In genomic region chr7:119720253-119720946, GRCm38 (mm10) we compare ENCODE assay signal across 8 mouse cellular contexts. TPM values are rescaled to one million over a fixed set of nuclear protein-coding genes. Genes with fewer than 3 reads are reported as not detected.
DNase-seq lines count a peak whose midpoint lies in the region; ATAC-seq lines count a peak whose summit lies in the region.

TSS of gene Thumpd1 (minus strand) at chr7:119720798.

- peak within 1 kb of the TSS; percentile 80 for H3K4me2 ChIP-seq in heart, embryonic 14.5 days (ENCODE audit: low read length)
- H3K4me2 ChIP-seq in liver, embryonic 13.5 days, result peak within 1 kb of the TSS; percentile 79
- H3K4me2 ChIP-seq in stomach, embryonic 16.5 days (ENCODE audit: low read depth, low read length), result peak within 1 kb of the TSS; percentile 66

- ATAC-seq in CD4-positive, CD25-positive, alpha-beta regulatory T cell, adult 4 months, result peak; percentile 92
- ATAC-seq in heart, embryonic 14.5 days (ENCODE audit: insufficient number of reproducible peaks, insufficient read depth, low FRiP score, low read depth), result peak; percentile 91
- peak; percentile 92 for ATAC-seq in liver, embryonic 13.5 days (ENCODE audit: low read depth)
- peak; percentile 94 for ATAC-seq in stomach, embryonic 16.5 days (ENCODE audit: insufficient read depth, low FRiP score)

- H3K9me3 ChIP-seq in heart, embryonic 14.5 days (ENCODE audit: control insufficient read depth, low read length), result no peaks in the 10 kb centered on the region
- no peaks in the 10 kb centered on the region for H3K9me3 ChIP-seq in liver, embryonic 13.5 days (replicated peaks)
- H3K9me3 ChIP-seq in stomach, embryonic 16.5 days (replicated peaks; ENCODE audit: control insufficient read depth, low read length), result no peaks in the 10 kb centered on the region

- H3K4me1 ChIP-seq in heart, embryonic 14.5 days (ENCODE audit: control insufficient read depth in 2 of 2, insufficient read depth in 2 of 2, low read length in 2 of 2), result peaks cover 0 to 5% of the 10 kb centered on the region in 2 experiments; a peak in 1 of 4 replicates
- H3K4me1 ChIP-seq in liver, embryonic 13.5 days (replicated peaks), result peaks cover 13% of the 10 kb centered on the region
- H3K4me1 ChIP-seq in stomach, embryonic 16.5 days (ENCODE audit: control insufficient read depth, insufficient read depth, low read length), result peaks cover 6% of the 10 kb centered on the region; the same call in 1 of the 2 replicates

- peak within 1 kb of the TSS; percentile 36 to 56 for H3K27ac ChIP-seq in heart, embryonic 14.5 days (replicated peaks in 1 of 2; ENCODE audit: control insufficient read depth in 1 of 2, insufficient read depth in 1 of 2, low read depth in 2 of 2, low read length in 2 of 2)
- H3K27ac ChIP-seq in liver, embryonic 13.5 days, result peak within 1 kb of the TSS; percentile 29
- H3K27ac ChIP-seq in stomach, embryonic 16.5 days (ENCODE audit: low read length), result peak within 1 kb of the TSS; percentile 69

- H3K9ac ChIP-seq in heart, embryonic 14.5 days (ENCODE audit: low read length), result peak within 1 kb of the TSS; percentile 93
- peak within 1 kb of the TSS; percentile 82 for H3K9ac ChIP-seq in liver, embryonic 13.5 days
- peak within 1 kb of the TSS; percentile 94 for H3K9ac ChIP-seq in stomach, embryonic 16.5 days (ENCODE audit: low read length)

- H3K36me3 ChIP-seq in heart, embryonic 14.5 days (ENCODE audit: control insufficient read depth, insufficient read depth, low read length), result peaks cover 37% of the 10 kb centered on the region
- H3K36me3 ChIP-seq in liver, embryonic 13.5 days, result peaks cover 32% of the 10 kb centered on the region
- H3K36me3 ChIP-seq in stomach, embryonic 16.5 days (ENCODE audit: control insufficient read depth, insufficient read depth, low read length), result peaks cover 28% of the 10 kb centered on the region

- no peaks in the 10 kb centered on the region for H3K27me3 ChIP-seq in heart, embryonic 14.5 days (ENCODE audit: control insufficient read depth, insufficient read depth, low read length)
- no peaks in the 10 kb centered on the region for H3K27me3 ChIP-seq in liver, embryonic 13.5 days
- no peaks in the 10 kb centered on the region for H3K27me3 ChIP-seq in stomach, embryonic 16.5 days (ENCODE audit: control insufficient read depth, insufficient read depth, low read length)

- DNase-seq in c-Kit-negative CD71-positive TER-119-positive erythroid progenitor cells, embryonic 14.5 days (ENCODE audit: low read depth, low spot score), result peak; percentile 75
- DNase-seq in fibroblast of lung, adult 2 months (ENCODE audit: low read depth), result peak; percentile 68
- peak; percentile 96 for DNase-seq in kidney, postnatal 14 days
- DNase-seq in liver, embryonic 13.5 days, result peak; percentile 84
- DNase-seq in neural tube, embryonic 10.5 days (ENCODE audit: extremely low spot score, low spot score), result peak; percentile 92

- WGBS in heart, embryonic 14.5 days, result under 1% methylated on average over 60 of the region's 60 CpGs
- under 1% methylated on average over 60 of the region's 60 CpGs for WGBS in liver, embryonic 13.5 days (ENCODE audit: insufficient replicate concordance)
- under 1% methylated on average over 60 of the region's 60 CpGs for WGBS in stomach, embryonic 16.5 days

- H3K4me3 ChIP-seq in heart, embryonic 14.5 days (ENCODE audit: control insufficient read depth in 1 of 2, insufficient read depth in 1 of 2, low read depth in 1 of 2, low read length in 2 of 2), result peak within 1 kb of the TSS; percentile 94 to 97
- H3K4me3 ChIP-seq in liver, embryonic 13.5 days (replicated peaks), result peak within 1 kb of the TSS; percentile 87
- peak within 1 kb of the TSS; percentile 96 for H3K4me3 ChIP-seq in stomach, embryonic 16.5 days (replicated peaks; ENCODE audit: low read length)

RNA-seq across cellular contexts. Expression of gene Thumpd1, which starts in this region (rescaled TPM):
- 10 to 100 TPM; 48.8 to 55.2 TPM for polyA plus RNA-seq in CD4-positive, CD25-positive, alpha-beta regulatory T cell, adult 4 months (2017; shearing (Covaris generic))
- polyA plus RNA-seq in heart, embryonic 14.5 days (2014; fragmentation: Nextera tagmentation; extraction: Ambion mirVana), result 51.6 and 55.9 TPM in 2 replicates
- 35.7 and 40.8 TPM in 2 replicates for polyA plus RNA-seq in liver, embryonic 13.5 days (2015; fragmentation: Nextera tagmentation; extraction: Ambion mirVana)
- polyA plus RNA-seq in stomach, embryonic 16.5 days (2015; fragmentation: Nextera tagmentation; extraction: Ambion mirVana), result 62.3 and 65.2 TPM in 2 replicates

Comparison
In these comparisons a context has a peak if more than half of its experiments do, and no peak if none do; other contexts are left out.
1. Peak in every context shown above with its lines: DNase-seq, ATAC-seq, H3K4me3 ChIP-seq and H3K27ac ChIP-seq.